Mouse (Mus musculus) heart, postnatal 0 days (tissue): ENCODE measurements at regions not wholly inside any gene's neighbourhood (a gene's known extent, or its start where the extent isn't known, plus 50 kb on each side); places are given as distances from the start of the nearest gene placed in this dataset.

Experiments
- ATAC-seq: fragments of 200-750 bp; cut with Nextera tagmentation; 2 replicates; pipeline ENCODE4 v1.8.0; 2017; ENCODE audit warnings: low read depth, moderate number of reproducible peaks, moderate library complexity; ENCODE audit not compliant: insufficient read depth
- DNase-seq: peaks from one replicate; pipeline ENCODE4 v3.0.0-alpha.2; 2016; ENCODE audit warnings: low spot score
- H3K27ac ChIP-seq: fragments of 300-500 bp; sonication (generic); 2 replicates; pipeline ENCODE4 v1.5.1; 2014; ENCODE audit warnings: low read depth, mild to moderate bottlenecking
- H3K27me3 ChIP-seq: fragments of 300-500 bp; sonication (generic); 2 replicates; pipeline ENCODE4 v1.6.1; 2014; ENCODE audit warnings: low read length, mixed read lengths; ENCODE audit not compliant: control insufficient read depth, insufficient read depth
- H3K36me3 ChIP-seq: fragments of 300-500 bp; sonication (generic); replicated peaks from 2 replicates; pipeline ENCODE4 v1.6.1; 2014; ENCODE audit warnings: low read length, mixed read lengths; ENCODE audit not compliant: control insufficient read depth, insufficient read depth
- H3K4me1 ChIP-seq: fragments of 300-500 bp; sonication (generic); 2 replicates; pipeline ENCODE4 v1.6.1; 2014; ENCODE audit warnings: antibody characterized with exemption; ENCODE audit not compliant: control insufficient read depth, insufficient read depth
- H3K4me2 ChIP-seq: fragments of 300-500 bp; sonication (generic); 2 replicates; pipeline ENCODE4 v1.6.1; 2014; ENCODE audit warnings: low read depth, mild to moderate bottlenecking, low read length, moderate library complexity
- H3K4me3 ChIP-seq: fragments of 300-500 bp; sonication (generic); 2 replicates; pipeline ENCODE4 v1.5.1; 2014; ENCODE audit warnings: low read depth, low read length
- H3K9ac ChIP-seq: fragments of 300-500 bp; sonication (generic); replicated peaks from 2 replicates; pipeline ENCODE4 v1.6.1; 2014; ENCODE audit warnings: low read depth, low read length, mixed read lengths
- H3K9me3 ChIP-seq: fragments of 300-500 bp; sonication (generic); replicated peaks from 2 replicates; pipeline ENCODE4 v1.6.1; 2016; ENCODE audit warnings: low read length; ENCODE audit not compliant: control insufficient read depth
- CTCF ChIP-seq: IDR thresholded peaks from 2 replicates; pipeline ENCODE4 v1.5.1; 2016; ENCODE audit warnings: antibody characterized with exemption, control low read depth, low read depth
- EP300 ChIP-seq: IDR thresholded peaks from 2 replicates; pipeline ENCODE4 v1.6.1; 2016; ENCODE audit warnings: antibody characterized with exemption, low read depth
- WGBS: fragments of 180-500 bp; shearing (Covaris S2); extraction: QIAGEN DNeasy Blood & Tissue Kit; methylation state at CpG from one replicate; pipeline ENCODE4 v1.1.7; 2014; 5-methylcytosine and 5-hydroxymethylcytosine counted together

GRCm38 (mm10) chr19:19969335-19969734 is 421.4 kb downstream of the Anxa1 start:
- no peaks in the 10 kb centered on the region for H3K4me1 ChIP-seq
- no peak for ATAC-seq

DNA sequence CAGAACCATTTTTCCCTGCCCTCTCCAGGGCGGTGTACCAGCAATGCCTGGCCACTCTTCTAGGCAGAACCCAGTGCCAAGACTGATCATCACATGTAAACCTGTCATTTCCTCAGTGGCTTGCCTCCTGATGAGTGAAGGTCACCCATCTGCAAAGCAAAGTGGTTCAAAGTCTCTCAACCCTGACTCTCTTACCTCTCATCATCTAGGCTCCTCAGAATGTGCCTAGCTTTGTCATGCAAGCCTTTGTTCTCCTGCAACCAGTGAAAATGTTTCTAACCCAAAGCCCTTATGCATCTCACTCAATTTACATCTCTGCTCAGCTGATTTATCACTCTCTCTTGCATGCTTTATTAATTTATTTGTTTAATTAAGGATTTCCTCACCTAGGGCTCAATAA is 445.5 kb downstream of the Anxa1 start:
- Histone ChIP-seq H3K27me3 (no peaks in the 10 kb centered on the region), H3K36me3 (no peaks in the 10 kb centered on the region), H3K27ac (no peak overlapping the region), H3K9ac (no peak overlapping the region), H3K4me2 (no peak overlapping the region), H3K4me1 (no peaks in the 10 kb centered on the region), H3K4me3 (no peak overlapping the region), H3K9me3 (no peaks in the 10 kb centered on the region)
- DNase-seq: no peak
- no peak for ATAC-seq
- TF ChIP-seq EP300 (no peak), CTCF (no peak)
- 82% methylated on average over 1 of the region's 1 CpGs for WGBS

More at GRCm38 (mm10) chr19:19969335-19969734, 421.4 kb downstream of the Anxa1 start:
- TF ChIP-seq CTCF: no peak
- TF ChIP-seq EP300: no peak
- 67% methylated on average over 5 of the region's 5 CpGs for WGBS
- Histone ChIP-seq H3K9me3 (no peaks in the 10 kb centered on the region), H3K36me3 (no peaks in the 10 kb centered on the region), H3K9ac (no peak overlapping the region), H3K27me3 (no peaks in the 10 kb centered on the region), H3K27ac (no peak overlapping the region), H3K4me3 (no peak overlapping the region), H3K4me2 (no peak overlapping the region)
- no peak for DNase-seq

GRCm38 (mm10) chr19:19942697-19943096 is 448.0 kb downstream of the Anxa1 start:
- no peak for TF ChIP-seq EP300
- no peak for TF ChIP-seq CTCF
- ATAC-seq (no peak), DNase-seq (no peak)
- H3K4me1 ChIP-seq: no peaks in the 10 kb centered on the region
- no peak overlapping the region for H3K27ac ChIP-seq
- H3K4me2 ChIP-seq: no peak overlapping the region
- H3K27me3 ChIP-seq: no peaks in the 10 kb centered on the region
- H3K9me3 ChIP-seq: no peaks in the 10 kb centered on the region
- H3K36me3 ChIP-seq: no peaks in the 10 kb centered on the region
- WGBS: 91% methylated on average over 3 of the region's 3 CpGs
- H3K4me3 ChIP-seq: no peak overlapping the region
- no peak overlapping the region for H3K9ac ChIP-seq

DNA sequence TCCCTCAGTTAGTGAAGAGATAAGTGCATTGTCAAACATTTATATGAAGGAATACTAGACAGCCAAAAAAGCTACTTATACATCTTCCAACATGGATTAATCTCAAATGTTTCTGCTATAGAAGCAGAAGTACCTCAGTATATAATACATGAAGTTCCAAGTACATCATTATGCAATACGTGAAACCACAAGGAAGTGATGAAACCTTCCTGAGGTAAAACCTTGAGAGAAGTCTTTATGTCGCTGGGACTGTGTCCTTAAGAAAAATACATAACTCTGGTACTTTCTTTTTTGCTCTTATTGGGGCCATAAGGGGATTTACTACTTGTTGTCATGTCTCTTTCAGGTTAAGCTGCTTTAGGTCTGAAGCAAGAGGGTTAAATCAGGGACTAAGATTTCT is 469.6 kb downstream of the Anxa1 start:
- 64% methylated on average over 2 of the region's 2 CpGs for WGBS
- H3K9ac ChIP-seq: no peak overlapping the region
- no peak overlapping the region for H3K4me3 ChIP-seq
- no peaks in the 10 kb centered on the region for H3K4me1 ChIP-seq
- no peak overlapping the region for H3K4me2 ChIP-seq
- no peaks in the 10 kb centered on the region for H3K27me3 ChIP-seq
- no peak for TF ChIP-seq EP300
- TF ChIP-seq CTCF: no peak
- no peaks in the 10 kb centered on the region for H3K9me3 ChIP-seq
- H3K36me3 ChIP-seq: no peaks in the 10 kb centered on the region
- DNase-seq (no peak), ATAC-seq (no peak)
- H3K27ac ChIP-seq: no peak overlapping the region

- DNase-seq: no peak
- WGBS: 80% methylated on average over 8 of the region's 8 CpGs
- H3K36me3 ChIP-seq: no peaks in the 10 kb centered on the region
Measured at GRCm38 (mm10) chr19:19885933-19886710, 504.6 kb downstream of the Anxa1 start.

DNA sequence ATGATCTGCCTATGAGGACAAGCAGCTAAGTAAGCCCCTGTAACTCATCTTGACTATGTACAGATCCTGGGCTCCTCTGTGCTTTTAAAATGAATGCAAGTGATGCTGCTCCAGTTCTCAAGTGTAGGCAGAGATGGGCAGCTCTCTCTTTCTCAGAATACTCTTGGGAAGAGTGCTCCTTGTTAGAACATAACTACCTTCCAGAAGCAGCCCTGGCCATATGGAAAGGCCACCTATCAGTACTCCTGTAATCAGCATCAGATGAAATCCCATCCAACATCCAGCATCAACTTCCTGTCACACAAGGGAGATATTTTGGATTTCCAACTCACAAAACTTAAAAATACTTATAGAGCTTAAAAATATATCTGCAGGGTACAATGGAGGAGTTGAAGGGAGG is 509.8 kb downstream of the Anxa1 start:
- H3K36me3 ChIP-seq: no peaks in the 10 kb centered on the region
- no peak overlapping the region for H3K4me2 ChIP-seq
- no peak overlapping the region for H3K9ac ChIP-seq
- H3K4me3 ChIP-seq: no peak overlapping the region
- DNase-seq (no peak), ATAC-seq (no peak)
- no peaks in the 10 kb centered on the region for H3K27me3 ChIP-seq
- H3K27ac ChIP-seq: no peak overlapping the region
- TF ChIP-seq EP300 (no peak), CTCF (no peak)
- no peaks in the 10 kb centered on the region for H3K4me1 ChIP-seq
- H3K9me3 ChIP-seq: no peaks in the 10 kb centered on the region

More at GRCm38 (mm10) chr19:19885933-19886710, 504.6 kb downstream of the Anxa1 start:
- H3K4me3 ChIP-seq: no peak overlapping the region
- H3K9ac ChIP-seq: no peak overlapping the region
- no peaks in the 10 kb centered on the region for H3K9me3 ChIP-seq
- ATAC-seq: no peak
- TF ChIP-seq CTCF (no peak), EP300 (no peak)
- H3K4me2 ChIP-seq: no peak overlapping the region
- no peaks in the 10 kb centered on the region for H3K4me1 ChIP-seq
- H3K27ac ChIP-seq: no peak overlapping the region
- no peaks in the 10 kb centered on the region for H3K27me3 ChIP-seq
